Mouse (Mus musculus): ENCODE data around the gene Dntt. TPM values are rescaled to one million over a fixed set of nuclear protein-coding genes. Genes with fewer than 3 reads are reported as not detected.

Gene Dntt
- polyA plus RNA-seq, 1 experiment from 2014 or later: not detected

DNA sequence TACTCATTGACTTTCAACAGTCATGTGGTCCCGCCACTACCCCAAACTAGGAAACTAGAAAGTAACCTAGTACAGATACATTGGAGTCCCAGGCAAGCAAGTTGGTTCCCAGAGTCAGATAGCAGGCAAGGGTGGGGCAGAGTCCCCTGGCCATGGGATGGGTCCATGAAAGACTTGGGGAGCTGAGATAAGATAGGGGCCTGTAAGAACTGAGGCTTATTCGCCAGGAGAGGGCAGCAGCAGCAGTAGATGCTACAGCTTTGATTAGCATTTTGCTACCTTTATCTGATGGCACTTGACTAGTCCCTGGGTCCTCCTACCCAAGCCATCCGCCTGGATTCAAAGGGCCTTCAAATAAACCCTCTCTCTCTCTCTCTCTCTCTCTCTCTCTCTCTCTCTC lies 29.5 kb upstream of the Dntt start:
- Histone ChIP-seq H3K27me3 (ENCODE audit: control insufficient read depth, insufficient read depth, low read length) (no peaks in the 10 kb centered on the region), H3K9ac (ENCODE audit: low read length) (no peak overlapping the region), H3K4me1 (ENCODE audit: control insufficient read depth in 2 of 2, insufficient read depth in 2 of 2, low read length in 2 of 2) (no peaks in the 10 kb centered on the region), H3K36me3 (ENCODE audit: control insufficient read depth, insufficient read depth, low read length) (no peaks in the 10 kb centered on the region), H3K4me3 (ENCODE audit: control insufficient read depth in 1 of 2, insufficient read depth in 1 of 2, low read depth in 1 of 2, low read length in 2 of 2) (no peak overlapping the region), H3K27ac (replicated peaks in 1 of 2; ENCODE audit: control insufficient read depth in 1 of 2, insufficient read depth in 1 of 2, low read depth in 2 of 2, low read length in 2 of 2) (no peak overlapping the region), H3K4me2 (ENCODE audit: low read length) (no peak overlapping the region), H3K9me3 (ENCODE audit: control insufficient read depth, low read length) (no peaks in the 10 kb centered on the region; the same call in 1 of the 2 replicates)
- ATAC-seq (ENCODE audit: insufficient number of reproducible peaks, insufficient read depth, low FRiP score, low read depth): no peak
- WGBS: 50% methylated on average over 3 of the region's 3 CpGs

GRCm38 (mm10) chr19:41003694-41004315 lies 25.3 kb upstream of the Dntt start:
- Histone ChIP-seq H3K9ac (ENCODE audit: low read length) (no peak overlapping the region), H3K9me3 (ENCODE audit: control insufficient read depth, low read length) (no peaks in the 10 kb centered on the region; the same call in 1 of the 2 replicates), H3K36me3 (ENCODE audit: control insufficient read depth, insufficient read depth, low read length) (no peaks in the 10 kb centered on the region), H3K27ac (replicated peaks in 1 of 2; ENCODE audit: control insufficient read depth in 1 of 2, insufficient read depth in 1 of 2, low read depth in 2 of 2, low read length in 2 of 2) (no peak overlapping the region), H3K4me1 (ENCODE audit: control insufficient read depth in 2 of 2, insufficient read depth in 2 of 2, low read length in 2 of 2) (no peaks in the 10 kb centered on the region), H3K4me2 (ENCODE audit: low read length) (no peak overlapping the region), H3K27me3 (ENCODE audit: control insufficient read depth, insufficient read depth, low read length) (no peaks in the 10 kb centered on the region), H3K4me3 (ENCODE audit: control insufficient read depth in 1 of 2, insufficient read depth in 1 of 2, low read depth in 1 of 2, low read length in 2 of 2) (no peak overlapping the region)
- ATAC-seq (ENCODE audit: insufficient number of reproducible peaks, insufficient read depth, low FRiP score, low read depth): no peak
- 79% methylated on average over 3 of the region's 3 CpGs for WGBS

- H3K4me3 ChIP-seq (ENCODE audit: control insufficient read depth in 1 of 2, insufficient read depth in 1 of 2, low read depth in 1 of 2, low read length in 2 of 2): no peak overlapping the region
- H3K9me3 ChIP-seq (ENCODE audit: control insufficient read depth, low read length): no peaks in the 10 kb centered on the region; the same call in 1 of the 2 replicates
- no peaks in the 10 kb centered on the region for H3K4me1 ChIP-seq (ENCODE audit: control insufficient read depth in 2 of 2, insufficient read depth in 2 of 2, low read length in 2 of 2)
- peaks cover 4% of the 10 kb centered on the region; the same call in 1 of the 2 replicates for H3K27me3 ChIP-seq (ENCODE audit: control insufficient read depth, insufficient read depth, low read length)
- no peak overlapping the region for H3K9ac ChIP-seq (ENCODE audit: low read length)
- H3K27ac ChIP-seq (replicated peaks in 1 of 2; ENCODE audit: control insufficient read depth in 1 of 2, insufficient read depth in 1 of 2, low read depth in 2 of 2, low read length in 2 of 2): no peak overlapping the region
- WGBS: 21% methylated on average over 4 of the region's 4 CpGs
- H3K4me2 ChIP-seq (ENCODE audit: low read length): no peak overlapping the region
- no peak for ATAC-seq (ENCODE audit: insufficient number of reproducible peaks, insufficient read depth, low FRiP score, low read depth)
- H3K36me3 ChIP-seq (ENCODE audit: control insufficient read depth, insufficient read depth, low read length): no peaks in the 10 kb centered on the region
These were observed 22.5 kb upstream of the Dntt start for GRCm38 (mm10) chr19:41006621-41007020.

GRCm38 (mm10) chr19:41007326-41007725 lies 21.7 kb upstream of the Dntt start:
- no peak overlapping the region for H3K4me2 ChIP-seq (ENCODE audit: low read length)
- no peaks in the 10 kb centered on the region for H3K4me1 ChIP-seq (ENCODE audit: control insufficient read depth in 2 of 2, insufficient read depth in 2 of 2, low read length in 2 of 2)
- whole genome bisulfite sequencing: 27% methylated on average over 6 of the region's 6 CpGs
- H3K9me3 ChIP-seq (ENCODE audit: control insufficient read depth, low read length): no peaks in the 10 kb centered on the region; the same call in 1 of the 2 replicates
- H3K9ac ChIP-seq (ENCODE audit: low read length): no peak overlapping the region
- ATAC-seq (ENCODE audit: insufficient number of reproducible peaks, insufficient read depth, low FRiP score, low read depth): no peak
- peaks cover 8% of the 10 kb centered on the region; the same call in 1 of the 2 replicates for H3K27me3 ChIP-seq (ENCODE audit: control insufficient read depth, insufficient read depth, low read length)
- no peak overlapping the region for H3K27ac ChIP-seq (replicated peaks in 1 of 2; ENCODE audit: control insufficient read depth in 1 of 2, insufficient read depth in 1 of 2, low read depth in 2 of 2, low read length in 2 of 2)
- no peak overlapping the region for H3K4me3 ChIP-seq (ENCODE audit: control insufficient read depth in 1 of 2, insufficient read depth in 1 of 2, low read depth in 1 of 2, low read length in 2 of 2)
- H3K36me3 ChIP-seq (ENCODE audit: control insufficient read depth, insufficient read depth, low read length): no peaks in the 10 kb centered on the region

GRCm38 (mm10) chr19:41007733-41008132 lies 21.3 kb upstream of the Dntt start:
- ATAC-seq (ENCODE audit: insufficient number of reproducible peaks, insufficient read depth, low FRiP score, low read depth): no peak

GRCm38 (mm10) chr19:41008674-41009395 lies 20.2 kb upstream of the Dntt start:
- peaks cover 15% of the 10 kb centered on the region; the same call in 1 of the 2 replicates for H3K27me3 ChIP-seq (ENCODE audit: control insufficient read depth, insufficient read depth, low read length)
- H3K9me3 ChIP-seq (ENCODE audit: control insufficient read depth, low read length): no peaks in the 10 kb centered on the region; the same call in 1 of the 2 replicates
- 85% methylated on average over 5 of the region's 5 CpGs for WGBS
- H3K36me3 ChIP-seq (ENCODE audit: control insufficient read depth, insufficient read depth, low read length): no peaks in the 10 kb centered on the region
- ATAC-seq (ENCODE audit: insufficient number of reproducible peaks, insufficient read depth, low FRiP score, low read depth): no peak
- H3K4me3 ChIP-seq (ENCODE audit: control insufficient read depth in 1 of 2, insufficient read depth in 1 of 2, low read depth in 1 of 2, low read length in 2 of 2): no peak overlapping the region
- H3K4me1 ChIP-seq (ENCODE audit: control insufficient read depth in 2 of 2, insufficient read depth in 2 of 2, low read length in 2 of 2): 0 out of 4 replicates have a peak, but pooled peaks cover 0 to 2% of the 10 kb centered on the region in 2 experiments
- no peak overlapping the region for H3K9ac ChIP-seq (ENCODE audit: low read length)
- H3K4me2 ChIP-seq (ENCODE audit: low read length): no peak overlapping the region
- no peak overlapping the region for H3K27ac ChIP-seq (replicated peaks in 1 of 2; ENCODE audit: control insufficient read depth in 1 of 2, insufficient read depth in 1 of 2, low read depth in 2 of 2, low read length in 2 of 2)

More at GRCm38 (mm10) chr19:41007733-41008132, 21.3 kb upstream of the Dntt start:
- Histone ChIP-seq H3K4me2 (ENCODE audit: low read length) (no peak overlapping the region), H3K27ac (replicated peaks in 1 of 2; ENCODE audit: control insufficient read depth in 1 of 2, insufficient read depth in 1 of 2, low read depth in 2 of 2, low read length in 2 of 2) (no peak overlapping the region), H3K9me3 (ENCODE audit: control insufficient read depth, low read length) (no peaks in the 10 kb centered on the region; the same call in 1 of the 2 replicates), H3K36me3 (ENCODE audit: control insufficient read depth, insufficient read depth, low read length) (no peaks in the 10 kb centered on the region), H3K27me3 (ENCODE audit: control insufficient read depth, insufficient read depth, low read length) (peaks cover 11% of the 10 kb centered on the region; the same call in 1 of the 2 replicates), H3K4me1 (ENCODE audit: control insufficient read depth in 2 of 2, insufficient read depth in 2 of 2, low read length in 2 of 2) (no peaks in the 10 kb centered on the region), H3K9ac (ENCODE audit: low read length) (no peak overlapping the region), H3K4me3 (ENCODE audit: control insufficient read depth in 1 of 2, insufficient read depth in 1 of 2, low read depth in 1 of 2, low read length in 2 of 2) (no peak overlapping the region)
- WGBS: 51% methylated on average over 4 of the region's 4 CpGs

GRCm38 (mm10) chr19:41011676-41012075 lies 17.4 kb upstream of the Dntt start:
- H3K36me3 ChIP-seq (ENCODE audit: control insufficient read depth, insufficient read depth, low read length): no peaks in the 10 kb centered on the region
- ATAC-seq (ENCODE audit: insufficient number of reproducible peaks, insufficient read depth, low FRiP score, low read depth): no peak
- no peak overlapping the region for H3K9ac ChIP-seq (ENCODE audit: low read length)
- no peak overlapping the region for H3K4me2 ChIP-seq (ENCODE audit: low read length)
- H3K4me1 ChIP-seq (ENCODE audit: control insufficient read depth in 2 of 2, insufficient read depth in 2 of 2, low read length in 2 of 2): peaks cover 3 to 5% of the 10 kb centered on the region in 2 experiments; a peak in 1 of 4 replicates
- no peaks in the 10 kb centered on the region for H3K9me3 ChIP-seq (ENCODE audit: control insufficient read depth, low read length)
- no peak overlapping the region for H3K27ac ChIP-seq (replicated peaks in 1 of 2; ENCODE audit: control insufficient read depth in 1 of 2, insufficient read depth in 1 of 2, low read depth in 2 of 2, low read length in 2 of 2)
- no peak overlapping the region for H3K4me3 ChIP-seq (ENCODE audit: control insufficient read depth in 1 of 2, insufficient read depth in 1 of 2, low read depth in 1 of 2, low read length in 2 of 2)
- H3K27me3 ChIP-seq (ENCODE audit: control insufficient read depth, insufficient read depth, low read length): peaks cover 18% of the 10 kb centered on the region; the same call in 1 of the 2 replicates
- WGBS: 30% methylated on average over 5 of the region's 5 CpGs

Measured in heart, embryonic 14.5 days (tissue).